Mouse (Mus musculus): ENCODE measurements around the gene Gm6882.
"Not testable (repeated sequence)": the region's sequence is repeated elsewhere in the genome, so short reads cannot be mapped to it uniquely, and the experiment has no call there.

The Gm6882 gene

GRCm38 (mm10) chr7:21432645-21433044 is at the start of gene Gm6882:
Gene Gm6882, minus strand, starts transcription at chr7:21432745.
- not testable (repeated sequence) for DNase-seq
